Mouse (Mus musculus) CH12.LX (cell line): ENCODE results near the gene Kmo. TPM values are rescaled to one million over a fixed set of nuclear protein-coding genes. Genes with fewer than 3 reads are reported as not detected.
A peak's percentile ranks its signal among the peaks of the same experiment; 100 is the strongest.

Source experiments
- DNase-seq: peaks from one replicate; pipeline ENCODE4 v3.0.0-alpha.2; 2013; ENCODE audit errors: extremely low read depth
- H3K27ac ChIP-seq: 2 replicates; pipeline ENCODE4 v1.5.1; 2012; ENCODE audit warnings: low read depth, mild to moderate bottlenecking, control low read depth, moderate library complexity; ENCODE audit not compliant: insufficient read depth
- H3K27me3 ChIP-seq: replicated peaks from 2 replicates; pipeline ENCODE3; 2012; ENCODE audit warnings: inconsistent platforms
- H3K36me3 ChIP-seq, 2 experiments: replicated peaks in 1 of 2; 2 replicates each; pipeline versions ENCODE3 to v1.6.1; 2012; ENCODE audit warnings: inconsistent platforms in 1 of 2, low read length in 1 of 2, mild to moderate bottlenecking in 1 of 2, mixed read lengths in 1 of 2, moderate library complexity in 1 of 2; ENCODE audit not compliant: control insufficient read depth in 1 of 2, insufficient read depth in 1 of 2
- H3K4me1 ChIP-seq, 2 experiments: 2 replicates each; pipeline ENCODE4 v1.6.1; 2012; ENCODE audit warnings: inconsistent platforms in 1 of 2, moderate library complexity in 1 of 2; ENCODE audit not compliant: insufficient read depth in 2 of 2, control insufficient read depth in 1 of 2
- H3K4me2 ChIP-seq: 2 replicates; pipeline ENCODE4 v1.6.1; 2012; ENCODE audit warnings: low read depth, mild to moderate bottlenecking, control low read depth; ENCODE audit not compliant: poor library complexity, insufficient read depth, severe bottlenecking
- H3K4me3 ChIP-seq, 3 experiments: fragments of 150-350 bp in 1 of 3; sonication (generic) in 1 of 3; replicated peaks in 1 of 3; 2 replicates each; pipeline versions ENCODE3 to v1.5.1; 2011 to 2012; ENCODE audit warnings: low read depth in 2 of 3, low read length in 2 of 3, mild to moderate bottlenecking in 2 of 3, moderate library complexity in 2 of 3, control low read depth in 1 of 3, improper control_type of control experiment in 1 of 3, inconsistent platforms in 1 of 3, mixed read lengths in 1 of 3; ENCODE audit not compliant: poor library complexity in 1 of 3
- H3K79me2 ChIP-seq: replicated peaks from 2 replicates; pipeline ENCODE4 v1.6.1; 2012; ENCODE audit warnings: mild to moderate bottlenecking, moderate library complexity; ENCODE audit not compliant: control insufficient read depth, poor library complexity, insufficient read depth, severe bottlenecking; ENCODE audit errors: extremely low read depth
- H3K9ac ChIP-seq: 2 replicates; pipeline ENCODE4 v1.6.1; 2012; ENCODE audit warnings: low read depth, mild to moderate bottlenecking, control low read depth, moderate library complexity; ENCODE audit not compliant: insufficient read depth
- H3K9me3 ChIP-seq: replicated peaks from 2 replicates; pipeline ENCODE3; 2012; ENCODE audit warnings: low read length, inconsistent platforms, mixed read lengths
- BHLHE40 ChIP-seq: IDR thresholded peaks from 2 replicates; pipeline ENCODE4 v1.6.1; 2011; ENCODE audit warnings: mild to moderate bottlenecking, low read depth, low read length, improper control_type of control experiment
- CHD1 ChIP-seq: IDR thresholded peaks from 2 replicates; pipeline ENCODE4 v1.6.1; 2012; ENCODE audit warnings: low read depth, low read length, improper control_type of control experiment, inconsistent platforms
- CTCF ChIP-seq, 2 experiments: IDR thresholded peaks in 1 of 2; conservative IDR thresholded peaks in 1 of 2; 2 replicates each; pipeline ENCODE4 v1.5.1; 2011 to 2012; ENCODE audit warnings: low read depth in 2 of 2, low read length in 2 of 2, improper control_type of control experiment in 1 of 2, inconsistent platforms in 1 of 2, mild to moderate bottlenecking in 1 of 2, moderate library complexity in 1 of 2
- E2F4 ChIP-seq: IDR thresholded peaks from 2 replicates; pipeline ENCODE4 v1.6.1; 2011; ENCODE audit warnings: low read depth, low read length, improper control_type of control experiment; ENCODE audit not compliant: insufficient replicate concordance
- GABPA ChIP-seq: IDR thresholded peaks from 2 replicates; pipeline ENCODE4 v1.6.1; 2012; ENCODE audit warnings: low read depth, low read length, improper control_type of control experiment, inconsistent platforms; ENCODE audit not compliant: insufficient replicate concordance
- IRF4 ChIP-seq: IDR thresholded peaks from 2 replicates; pipeline ENCODE4 v1.6.1; 2014; ENCODE audit warnings: low read depth, mild to moderate bottlenecking, inconsistent platforms, low read length, improper control_type of control experiment
- JUN ChIP-seq: IDR thresholded peaks from 2 replicates; pipeline ENCODE4 v1.6.1; 2011; ENCODE audit warnings: low read depth, mild to moderate bottlenecking, low read length, improper control_type of control experiment, moderate library complexity; ENCODE audit not compliant: insufficient read depth
- JUND ChIP-seq: conservative IDR thresholded peaks from 2 replicates; pipeline ENCODE4 v1.6.1; 2011; ENCODE audit warnings: low read depth, low read length, improper control_type of control experiment
- MAFK ChIP-seq: IDR thresholded peaks from 2 replicates; pipeline ENCODE4 v1.6.1; 2011; ENCODE audit warnings: low read length, improper control_type of control experiment; ENCODE audit not compliant: insufficient replicate concordance
- MAX ChIP-seq: IDR thresholded peaks from 2 replicates; pipeline ENCODE4 v1.6.1; 2011; ENCODE audit warnings: low read length, improper control_type of control experiment
- MAZ ChIP-seq: IDR thresholded peaks from 2 replicates; pipeline ENCODE4 v1.6.1; 2012; ENCODE audit warnings: low read depth, mild to moderate bottlenecking, inconsistent platforms, low read length, improper control_type of control experiment, moderate library complexity
- MEF2A ChIP-seq: IDR thresholded peaks from 2 replicates; pipeline ENCODE4 v1.6.1; 2014; ENCODE audit warnings: low read depth, mild to moderate bottlenecking, inconsistent platforms, low read length, improper control_type of control experiment, borderline replicate concordance
- MXI1 ChIP-seq: IDR thresholded peaks from 2 replicates; pipeline ENCODE4 v1.6.1; 2011; ENCODE audit warnings: mild to moderate bottlenecking, low read depth, low read length, improper control_type of control experiment
- MYC ChIP-seq: IDR thresholded peaks from 2 replicates; pipeline ENCODE4 v1.6.1; 2011; ENCODE audit warnings: low read depth, mild to moderate bottlenecking, improper control_type of control experiment, low read length
- NELFE ChIP-seq: IDR thresholded peaks from 2 replicates; pipeline ENCODE4 v1.6.1; 2011; ENCODE audit warnings: low read depth, low read length, improper control_type of control experiment
- NRF1 ChIP-seq: IDR thresholded peaks from 2 replicates; pipeline ENCODE4 v1.6.1; 2014; ENCODE audit warnings: low read depth, mild to moderate bottlenecking, inconsistent platforms, low read length, improper control_type of control experiment, moderate library complexity
- PAX5 ChIP-seq: IDR thresholded peaks from 2 replicates; pipeline ENCODE4 v1.6.1; 2012; ENCODE audit warnings: low read length, inconsistent platforms, mixed read lengths
- POLR2A ChIP-seq: IDR thresholded peaks from 2 replicates; pipeline ENCODE4 v1.6.1; 2011; ENCODE audit warnings: low read depth, mild to moderate bottlenecking, improper control_type of control experiment, low read length
- RAD21 ChIP-seq: IDR thresholded peaks from 2 replicates; pipeline ENCODE4 v1.6.1; 2011; ENCODE audit warnings: low read depth, mild to moderate bottlenecking, low read length, improper control_type of control experiment, moderate library complexity
- RCOR1 ChIP-seq: conservative IDR thresholded peaks from 2 replicates; pipeline ENCODE4 v1.6.1; 2012; ENCODE audit warnings: low read depth, mild to moderate bottlenecking, inconsistent platforms, low read length, improper control_type of control experiment
- SMC3 ChIP-seq: IDR thresholded peaks from 2 replicates; pipeline ENCODE4 v1.6.1; 2011; ENCODE audit warnings: low read depth, low read length, improper control_type of control experiment
- TBP ChIP-seq: conservative IDR thresholded peaks from 2 replicates; pipeline ENCODE4 v1.6.1; 2011; ENCODE audit warnings: low read depth, low read length, improper control_type of control experiment
- UBTF ChIP-seq: IDR thresholded peaks from 2 replicates; pipeline ENCODE4 v1.6.1; 2012; ENCODE audit warnings: low read depth, mild to moderate bottlenecking, inconsistent platforms, low read length, improper control_type of control experiment, moderate library complexity
- USF1 ChIP-seq: IDR thresholded peaks from 2 replicates; pipeline ENCODE4 v1.6.1; 2014; ENCODE audit warnings: low read depth, mild to moderate bottlenecking, inconsistent platforms, low read length, improper control_type of control experiment
- ZKSCAN1 ChIP-seq: IDR thresholded peaks from 2 replicates; pipeline ENCODE4 v1.6.1; 2012; ENCODE audit warnings: low read depth, inconsistent platforms, low read length, improper control_type of control experiment, borderline replicate concordance
- ZMIZ1 ChIP-seq: IDR thresholded peaks from 2 replicates; pipeline ENCODE4 v1.6.1; 2012; ENCODE audit warnings: low read depth, mild to moderate bottlenecking, inconsistent platforms, low read length, improper control_type of control experiment
- ZNF384 ChIP-seq: IDR thresholded peaks from 2 replicates; pipeline ENCODE4 v1.6.1; 2012; ENCODE audit warnings: low read depth, low read length, improper control_type of control experiment, inconsistent platforms
- dilution Hi-C: fragments of 300-500 bp; cut with MboI; formaldehyde crosslinking; loops from 2 replicates; pipeline ENCODE4 v1.14.3; 2020; ENCODE audit warnings: low sequenced_read_pairs; ENCODE audit not compliant: extremely low pct_unique_long_range_greater_than_20kb, extremely low pct_ligation_motif_present
- in situ Hi-C: fragments of 300-500 bp; cut with MboI; formaldehyde crosslinking; loops from 3 replicates; pipeline ENCODE4 v1.14.3; 2019; ENCODE audit warnings: low sequenced_read_pairs, low pct_ligation_motif_present, low pct_unique_long_range_greater_than_20kb, mixed read lengths
- polyA plus RNA-seq: library from polyadenylated mRNA; unstranded; fragments of >175 nt; gene quantifications from 2 replicates; pipeline ENCODE4 v1.2.1, GENCODE M21; 2012; ENCODE audit warnings: low read depth; ENCODE audit not compliant: insufficient read length
- total RNA-seq, 2 experiments: library from RNA; depleted of rRNA; stranded (reverse); fragments of 300-350 nt in 1 of 2; fragments of >200 nt in 1 of 2; gene quantifications; 2 replicates each; pipeline ENCODE4 v1.2.3; 2012 to 2014

Kmo gene
- total and polyA plus RNA-seq, 3 experiments, result 9.7 to 49.2 (median 42.5) TPM

DNA sequence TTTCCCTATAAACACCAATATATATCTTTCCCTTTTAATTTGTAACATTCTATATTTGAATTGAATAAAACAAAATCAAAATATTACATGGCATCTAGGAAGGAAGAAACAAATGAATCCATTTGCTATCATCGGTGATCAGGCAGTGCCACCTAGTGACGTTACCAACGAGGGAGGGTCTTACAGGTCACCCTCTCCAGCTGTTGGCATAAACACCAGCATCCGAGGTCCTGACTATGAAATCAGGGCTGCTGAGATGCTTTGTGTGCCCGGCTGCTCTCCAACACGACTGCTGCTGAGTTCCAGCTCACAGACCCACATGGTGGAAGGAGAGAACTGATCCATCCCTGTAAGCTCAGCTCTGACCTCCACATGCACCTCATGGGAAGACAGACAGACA, 16.8 kb upstream of the Kmo start:
- H3K27ac ChIP-seq, result no peak overlapping the region
- no peak for DNase-seq
- no peaks in the 10 kb centered on the region for H3K27me3 ChIP-seq
- dilution Hi-C loops, result no loop called here
- peaks cover 45 to 77% of the 10 kb centered on the region in 2 experiments for H3K36me3 ChIP-seq
- H3K4me2 ChIP-seq, result no peak overlapping the region
- H3K4me3 ChIP-seq, result no peak overlapping the region
- no peaks in the 10 kb centered on the region for H3K79me2 ChIP-seq
- H3K9ac ChIP-seq, result no peak overlapping the region
- in situ Hi-C loops, result no loop called here
- no peaks in the 10 kb centered on the region for H3K9me3 ChIP-seq
- H3K4me1 ChIP-seq, result peaks cover 7 to 15% of the 10 kb centered on the region in 2 experiments; a peak in 3 of 4 replicates
- no peak for TF ChIP-seq RCOR1
- TF ChIP-seq IRF4, result no peak
- TF ChIP-seq RAD21, result peak; percentile 41
- no peak for TF ChIP-seq MXI1
- TF ChIP-seq MYC, result no peak
- no peak for TF ChIP-seq MEF2A
- TF ChIP-seq CHD1, result no peak
- TF ChIP-seq NELFE, result no peak
- TF ChIP-seq SMC3, result 0 out of 2 replicates have a peak, but pooled peaks have one; percentile 10
- TF ChIP-seq USF1, result no peak
- peak in 1 of 2 experiments; percentile 36; a peak in 2 of 4 replicates for TF ChIP-seq CTCF (conservative IDR thresholded peaks at IDR 0.05 in 1 of 2, IDR thresholded peaks at IDR 0.05 in 1 of 2; ENCODE audit: low read depth in 2 of 2, low read length in 2 of 2)
- no peak for TF ChIP-seq GABPA
- no peak for TF ChIP-seq ZNF384
- no peak for TF ChIP-seq E2F4
- TF ChIP-seq BHLHE40, result no peak
- TF ChIP-seq JUN, result no peak
- TF ChIP-seq PAX5, result no peak
- no peak for TF ChIP-seq JUND

DNA sequence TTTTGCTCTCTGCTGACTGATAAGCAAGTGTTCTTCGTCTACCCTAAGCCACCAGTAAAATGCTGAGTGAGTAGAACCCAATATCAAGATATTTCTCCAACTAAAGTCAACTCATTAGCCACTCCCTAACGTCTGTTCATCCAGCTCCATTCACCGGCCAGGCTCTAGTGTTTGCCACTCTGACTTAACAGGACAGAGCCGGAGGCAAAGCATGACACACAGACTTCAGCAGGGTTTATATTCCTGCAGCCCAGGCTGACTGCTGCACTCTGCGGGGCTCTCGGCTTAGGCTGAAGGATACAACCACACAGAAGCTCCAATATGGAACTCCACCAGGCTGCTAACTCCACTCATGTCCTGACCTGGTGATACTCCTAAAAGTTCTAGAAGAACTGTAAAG, 12.9 kb upstream of the Kmo start:
- dilution Hi-C loops, result no loop called here

More for the DNA sequence above, 12.9 kb upstream of the Kmo start:
- no peak overlapping the region for H3K27ac ChIP-seq
- no peak overlapping the region for H3K4me2 ChIP-seq
- no peaks in the 10 kb centered on the region for H3K79me2 ChIP-seq
- H3K9me3 ChIP-seq, result no peaks in the 10 kb centered on the region
- TF ChIP-seq ZKSCAN1 (no peak), NELFE (no peak), RAD21 (no peak), MAX (no peak), UBTF (no peak), MAFK (no peak), ZMIZ1 (no peak), POLR2A (no peak), NRF1 (no peak), TBP (no peak), USF1 (no peak), MAZ (no peak)
- peaks cover 4 to 9% of the 10 kb centered on the region in 2 experiments; a peak in 3 of 4 replicates for H3K4me1 ChIP-seq
- H3K9ac ChIP-seq, result no peak overlapping the region
- H3K36me3 ChIP-seq, result peaks cover 52 to 92% of the 10 kb centered on the region in 2 experiments
- in situ Hi-C loops, result no loop called here
- DNase-seq, result no peak
- no peak overlapping the region for H3K4me3 ChIP-seq
- no peaks in the 10 kb centered on the region for H3K27me3 ChIP-seq
